Mouse (Mus musculus): ENCODE data around the gene Ppil4. TPM values are rescaled to one million over a fixed set of nuclear protein-coding genes. Genes with fewer than 3 reads are reported as not detected.

The Ppil4 gene
- 37.4 and 37.8 TPM in 2 replicates for polyA plus RNA-seq (2015; fragmentation: Nextera tagmentation; extraction: Ambion mirVana)

GRCm38 (mm10) chr10:7792751-7793385, at the start of gene Ppil4, which contains the start of gene Ginm1:
Gene Ppil4 (plus strand): TSS chr10:7792891.
Gene Ginm1 (minus strand): TSS chr10:7792824.

GRCm38 (mm10) chr10:7832171-7832676, 39.5 kb downstream of the Ppil4 start, which contains the start of gene Zc3h12d:
Gene Zc3h12d (plus strand): TSS chr10:7832470.

Small RNAs within 50 kb of the gene (microRNA-seq; reads per million reads assigned to microRNA genes)
- not detected for gene Mir5104

Other genes with a start within 250 kb of the Ppil4 start
- 57.5 and 64.1 TPM in 2 replicates for gene Lrp11, start 203.1 kb upstream of the Ppil4 start, polyA plus RNA-seq (2015; fragmentation: Nextera tagmentation; extraction: Ambion mirVana)
- gene Nup43, start 125.4 kb upstream of the Ppil4 start, polyA plus RNA-seq (2015; fragmentation: Nextera tagmentation; extraction: Ambion mirVana) = 20.0 and 22.0 TPM in 2 replicates
- gene Pcmt1, start 111.8 kb upstream of the Ppil4 start, polyA plus RNA-seq (2015; fragmentation: Nextera tagmentation; extraction: Ambion mirVana) = 196 and 207 TPM in 2 replicates
- 5.5 and 6.4 TPM in 2 replicates for gene Lats1, start 111.7 kb upstream of the Ppil4 start, polyA plus RNA-seq (2015; fragmentation: Nextera tagmentation; extraction: Ambion mirVana)
- 17.9 and 19.5 TPM in 2 replicates for gene Katna1, start 66.9 kb upstream of the Ppil4 start, polyA plus RNA-seq (2015; fragmentation: Nextera tagmentation; extraction: Ambion mirVana)
- 68.8 and 82.3 TPM in 2 replicates for gene Ginm1, start 67 bp upstream of the Ppil4 start, polyA plus RNA-seq (2015; fragmentation: Nextera tagmentation; extraction: Ambion mirVana)
- gene Zc3h12d, start 39.6 kb downstream of the Ppil4 start, polyA plus RNA-seq (2015; fragmentation: Nextera tagmentation; extraction: Ambion mirVana) = 0.14 and 0.28 TPM in 2 replicates
- gene Tab2, start 163.3 kb downstream of the Ppil4 start, polyA plus RNA-seq (2015; fragmentation: Nextera tagmentation; extraction: Ambion mirVana) = 13.8 and 16.9 TPM in 2 replicates

All from neural tube, postnatal 0 days (tissue).